Mouse (Mus musculus) forebrain, postnatal 0 days (tissue): ENCODE data around the gene Tap1. TPM values are rescaled to one million over a fixed set of nuclear protein-coding genes. Genes with fewer than 3 reads are reported as not detected.

Source experiments
- ATAC-seq: fragments of 200-750 bp; cut with Nextera tagmentation; 2 replicates; pipeline ENCODE4 v1.8.0; 2017; ENCODE audit warnings: mild to moderate bottlenecking, moderate library complexity
- DNase-seq: peaks from one replicate; pipeline ENCODE4 v3.0.0-alpha.2; 2015
- H3K27ac ChIP-seq: fragments of 300-500 bp; sonication (generic); 2 replicates; pipeline ENCODE4 v1.5.1; 2014; ENCODE audit warnings: low read depth, mild to moderate bottlenecking, antibody characterized with exemption, low read length, moderate library complexity, mixed read lengths
- H3K27me3 ChIP-seq: fragments of 300-500 bp; sonication (generic); 2 replicates; pipeline ENCODE4 v1.6.1; 2014; ENCODE audit warnings: mild to moderate bottlenecking, low read length, mixed read lengths; ENCODE audit not compliant: insufficient read depth
- H3K36me3 ChIP-seq: fragments of 300-500 bp; sonication (generic); 2 replicates; pipeline ENCODE4 v1.6.1; 2014; ENCODE audit warnings: mild to moderate bottlenecking, moderate library complexity; ENCODE audit not compliant: insufficient read depth
- H3K4me1 ChIP-seq: fragments of 300-500 bp; sonication (generic); 2 replicates; pipeline ENCODE4 v1.6.1; 2014; ENCODE audit warnings: antibody characterized with exemption; ENCODE audit not compliant: insufficient read depth
- H3K4me2 ChIP-seq: fragments of 300-500 bp; sonication (generic); 2 replicates; pipeline ENCODE4 v1.6.1; 2014; ENCODE audit warnings: low read depth, mild to moderate bottlenecking, moderate library complexity
- H3K4me3 ChIP-seq: fragments of 300-500 bp; sonication (generic); 2 replicates; pipeline ENCODE4 v1.5.1; 2014; ENCODE audit warnings: low read depth, low read length, mixed read lengths
- H3K9ac ChIP-seq: fragments of 300-500 bp; sonication (generic); 2 replicates; pipeline ENCODE4 v1.6.1; 2014; ENCODE audit warnings: mild to moderate bottlenecking
- H3K9me3 ChIP-seq: fragments of 300-500 bp; sonication (generic); 2 replicates; pipeline ENCODE4 v1.6.1; 2016; ENCODE audit warnings: low read length
- CTCF ChIP-seq: sonication (generic); IDR thresholded peaks from 2 replicates; pipeline ENCODE4 v1.5.1; 2016; ENCODE audit warnings: antibody characterized with exemption, control low read depth, low read depth
- WGBS: fragments of 180-500 bp; shearing (Covaris S2); extraction: QIAGEN DNeasy Blood & Tissue Kit; methylation state at CpG from one replicate; pipeline ENCODE4 v1.1.7; 2014; 5-methylcytosine and 5-hydroxymethylcytosine counted together
- polyA plus RNA-seq: library from polyadenylated mRNA; unstranded; fragments of >200 nt; fragmentation: Nextera tagmentation; extraction: Ambion mirVana; gene quantifications from 2 replicates; pipeline ENCODE4 v1.2.1, GENCODE M21; 2015
- total RNA-seq: library from RNA; depleted of rRNA; stranded (reverse); fragments of >200 nt; gene quantifications from 2 replicates; pipeline ENCODE4 v1.2.3, GENCODE M21; 2014

Tap1 gene
- total and polyA plus RNA-seq, 2 experiments from 2014 or later, result 5.0 to 7.5 TPM

- H3K4me2 ChIP-seq, result no peak overlapping the region
- DNase-seq, result no peak
- H3K27ac ChIP-seq, result no peak overlapping the region
- H3K4me1 ChIP-seq, result no peaks in the 10 kb centered on the region
- H3K9me3 ChIP-seq, result no peaks in the 10 kb centered on the region
- no peaks in the 10 kb centered on the region for H3K27me3 ChIP-seq
- no peak overlapping the region for H3K4me3 ChIP-seq
- 69% methylated on average over 6 of the region's 6 CpGs for WGBS
- H3K36me3 ChIP-seq, result no peaks in the 10 kb centered on the region
- no peak for ATAC-seq
- TF ChIP-seq CTCF, result no peak
- no peak overlapping the region for H3K9ac ChIP-seq
Observed at GRCm38 (mm10) chr17:34179019-34179418, 8.3 kb upstream of the Tap1 start.

DNA sequence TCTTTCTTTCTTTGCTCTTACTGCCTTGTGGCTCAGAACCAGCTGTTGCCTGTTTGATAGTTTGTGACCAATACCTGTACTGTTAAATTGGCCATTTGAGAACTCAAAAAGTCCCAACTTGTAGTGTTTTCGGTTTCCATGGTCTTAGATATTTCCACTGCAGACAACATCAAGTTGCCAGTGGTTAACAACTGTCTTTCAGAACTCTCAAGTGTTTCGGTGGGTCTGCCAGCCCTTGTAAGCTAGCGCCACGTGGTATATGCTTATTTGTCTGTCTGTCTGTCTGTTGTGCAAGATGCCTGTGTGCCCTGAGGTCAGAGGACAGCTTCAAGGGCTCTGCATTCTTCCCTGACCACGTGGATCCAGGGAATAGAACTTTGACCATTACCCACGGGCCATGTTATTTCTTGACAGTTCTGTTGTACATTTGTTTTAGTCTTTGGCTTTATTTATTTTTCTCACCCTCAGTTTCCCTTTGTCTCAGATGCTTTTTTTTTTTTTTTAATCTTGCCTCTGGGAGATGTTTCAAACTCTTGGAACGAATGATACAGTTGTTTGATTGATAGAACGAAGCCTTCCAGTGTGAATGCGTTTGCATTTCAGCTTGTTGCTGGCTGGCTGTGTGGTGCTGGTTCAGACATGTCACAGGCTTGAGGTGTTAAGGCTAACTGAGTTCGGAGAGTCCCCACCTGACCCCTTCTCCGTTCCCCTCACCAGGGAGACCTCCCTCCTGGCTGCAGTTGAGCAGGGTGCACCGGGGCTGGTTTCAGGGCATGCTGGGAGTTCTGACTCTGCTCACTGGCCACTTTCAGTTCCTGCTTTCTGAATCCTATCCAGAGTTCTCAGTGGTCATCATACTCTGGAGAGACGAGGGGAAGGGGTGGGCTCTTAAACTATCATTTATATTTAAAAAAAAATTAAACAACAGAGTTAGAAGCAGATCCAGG, 7.2 kb upstream of the Tap1 start:
- Histone ChIP-seq H3K36me3 (no peaks in the 10 kb centered on the region), H3K27me3 (no peaks in the 10 kb centered on the region), H3K4me1 (no peaks in the 10 kb centered on the region), H3K9me3 (no peaks in the 10 kb centered on the region), H3K4me3 (no peak overlapping the region), H3K27ac (no peak overlapping the region), H3K9ac (no peak overlapping the region), H3K4me2 (no peak overlapping the region)
- DNase-seq (no peak), ATAC-seq (no peak)
- no peak for TF ChIP-seq CTCF
- 77% methylated on average over 13 of the region's 13 CpGs for WGBS

GRCm38 (mm10) chr17:34183564-34184219, 3.7 kb upstream of the Tap1 start:
- ATAC-seq, result no peak
- 72% methylated on average over 15 of the region's 15 CpGs for WGBS
- H3K4me3 ChIP-seq, result no peak overlapping the region

GRCm38 (mm10) chr17:34185526-34185925, 1.8 kb upstream of the Tap1 start:
- Histone ChIP-seq H3K4me1 (peaks cover 7% of the 10 kb centered on the region; the same call in 1 of the 2 replicates), H3K4me2 (no peak overlapping the region), H3K27me3 (peaks cover 16% of the 10 kb centered on the region), H3K9ac (no peak overlapping the region), H3K4me3 (no peak overlapping the region), H3K9me3 (no peaks in the 10 kb centered on the region), H3K36me3 (no peaks in the 10 kb centered on the region), H3K27ac (no peak overlapping the region)
- WGBS, result 92% methylated on average over 9 of the region's 9 CpGs
- no peak for DNase-seq
- ATAC-seq, result no peak
- TF ChIP-seq CTCF, result no peak

More at GRCm38 (mm10) chr17:34183564-34184219, 3.7 kb upstream of the Tap1 start:
- Histone ChIP-seq H3K9ac (no peak overlapping the region), H3K4me1 (peaks cover 7% of the 10 kb centered on the region; the same call in 1 of the 2 replicates), H3K9me3 (no peaks in the 10 kb centered on the region), H3K4me2 (no peak overlapping the region), H3K27ac (no peak overlapping the region), H3K36me3 (no peaks in the 10 kb centered on the region), H3K27me3 (peaks cover 16% of the 10 kb centered on the region)
- DNase-seq, result no peak
- TF ChIP-seq CTCF, result no peak

GRCm38 (mm10) chr17:34186885-34187260, 480 bp upstream of the Tap1 start:
- no peaks in the 10 kb centered on the region for H3K9me3 ChIP-seq
- WGBS, result 1% methylated on average over 14 of the region's 14 CpGs
- peak; percentile 38 for ATAC-seq

GRCm38 (mm10) chr17:34188010-34188409, 657 bp downstream of the Tap1 start:
- Histone ChIP-seq H3K27me3 (peaks cover 20% of the 10 kb centered on the region), H3K4me2 (peak overlapping the region; percentile 90), H3K9me3 (no peaks in the 10 kb centered on the region), H3K27ac (0 out of 2 replicates have a peak overlapping the region, but pooled peaks have one; percentile 57), H3K4me3 (peak overlapping the region; percentile 53), H3K4me1 (peaks cover 7% of the 10 kb centered on the region; the same call in 1 of the 2 replicates), H3K9ac (peak overlapping the region; percentile 58), H3K36me3 (no peaks in the 10 kb centered on the region)
- 3% methylated on average over 20 of the region's 20 CpGs for whole genome bisulfite sequencing
- ATAC-seq (no peak), DNase-seq (no peak)
- no peak for TF ChIP-seq CTCF

More at GRCm38 (mm10) chr17:34186885-34187260, 480 bp upstream of the Tap1 start:
- H3K9ac ChIP-seq, result peak overlapping the region; percentile 58
- no peak for TF ChIP-seq CTCF
- H3K4me3 ChIP-seq, result peak overlapping the region; percentile 53
- DNase-seq, result no peak
- H3K4me1 ChIP-seq, result peaks cover 7% of the 10 kb centered on the region; the same call in 1 of the 2 replicates
- no peak overlapping the region for H3K27ac ChIP-seq
- H3K36me3 ChIP-seq, result no peaks in the 10 kb centered on the region
- H3K27me3 ChIP-seq, result peaks cover 16% of the 10 kb centered on the region
- H3K4me2 ChIP-seq, result peak overlapping the region; percentile 90
